Mouse (Mus musculus) hindbrain, embryonic 16.5 days (tissue): Measurements from ENCODE around the gene Pnpla2. TPM values are rescaled to one million over a fixed set of nuclear protein-coding genes. Genes with fewer than 3 reads are reported as not detected.

Experiments used
- ATAC-seq: fragments of 200-750 bp; cut with Nextera tagmentation; 2 replicates; pipeline ENCODE4 v1.8.0; 2017; ENCODE audit warnings: moderate TSS enrichment, moderate library complexity
- H3K27ac ChIP-seq: fragments of 300-500 bp; sonication (generic); 2 replicates; pipeline ENCODE4 v1.5.1; 2014; ENCODE audit warnings: low read depth, mild to moderate bottlenecking, control low read depth, low read length, moderate library complexity
- H3K27me3 ChIP-seq: fragments of 300-500 bp; sonication (generic); replicated peaks from 2 replicates; pipeline ENCODE4 v1.6.1; 2014; ENCODE audit warnings: low read length; ENCODE audit not compliant: control insufficient read depth, insufficient read depth
- H3K36me3 ChIP-seq: fragments of 300-500 bp; sonication (generic); 2 replicates; pipeline ENCODE4 v1.6.1; 2014; ENCODE audit warnings: mild to moderate bottlenecking, low read length, moderate library complexity, mixed read lengths; ENCODE audit not compliant: control insufficient read depth, insufficient read depth
- H3K4me1 ChIP-seq: fragments of 300-500 bp; sonication (generic); 2 replicates; pipeline ENCODE4 v1.6.1; 2014; ENCODE audit warnings: low read depth, low read length; ENCODE audit not compliant: control insufficient read depth, insufficient read depth
- H3K4me2 ChIP-seq: fragments of 300-500 bp; sonication (generic); 2 replicates; pipeline ENCODE4 v1.6.1; 2014; ENCODE audit warnings: mild to moderate bottlenecking, low read length, control low read depth, moderate library complexity
- H3K4me3 ChIP-seq: fragments of 300-500 bp; sonication (generic); 2 replicates; pipeline ENCODE4 v1.5.1; 2014; ENCODE audit warnings: mild to moderate bottlenecking, low read length, control low read depth, moderate library complexity
- H3K9ac ChIP-seq: fragments of 300-500 bp; sonication (generic); 2 replicates; pipeline ENCODE4 v1.6.1; 2014; ENCODE audit warnings: low read depth, mild to moderate bottlenecking, control low read depth, low read length, moderate library complexity
- H3K9me3 ChIP-seq: fragments of 300-500 bp; sonication (generic); 2 replicates; pipeline ENCODE4 v1.6.1; 2014; ENCODE audit warnings: mild to moderate bottlenecking, low read length, moderate library complexity; ENCODE audit not compliant: control insufficient read depth
- WGBS: fragments of 180-500 bp; shearing (Covaris S2); extraction: QIAGEN DNeasy Blood & Tissue Kit; methylation state at CpG from one replicate; pipeline ENCODE4 v1.1.7; 2014; 5-methylcytosine and 5-hydroxymethylcytosine counted together
- polyA plus RNA-seq: library from polyadenylated mRNA; unstranded; fragments of >200 nt; fragmentation: Nextera tagmentation; extraction: Ambion mirVana; gene quantifications from 2 replicates; pipeline ENCODE4 v1.2.1, GENCODE M21; 2015

Gene Pnpla2
- polyA plus RNA-seq, 1 experiment from 2014 or later = 20.9 TPM

DNA sequence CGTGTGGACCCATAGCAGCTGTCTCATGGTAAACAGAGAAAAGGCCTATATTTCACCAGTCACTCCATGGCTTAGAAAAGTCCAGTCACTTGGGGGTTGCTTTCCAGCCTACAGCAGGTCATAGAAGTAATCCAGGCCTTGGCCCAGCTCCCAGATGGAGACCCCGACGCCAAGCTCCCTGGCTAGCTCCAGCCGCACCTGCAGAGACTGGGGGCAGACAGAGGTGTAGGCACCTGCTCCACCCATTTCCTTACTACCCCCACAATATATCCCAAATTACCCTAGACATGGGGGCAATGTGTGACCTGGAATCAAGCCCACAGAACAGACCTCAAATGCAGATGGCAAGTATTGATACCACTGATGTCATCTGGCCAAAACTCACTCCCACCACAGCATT lies 40.9 kb downstream of the Pnpla2 start:
- no peak for ATAC-seq
- H3K36me3 ChIP-seq = peaks cover 5% of the 10 kb centered on the region; the same call in 1 of the 2 replicates
- WGBS = 85% methylated on average over 4 of the region's 4 CpGs

DNA sequence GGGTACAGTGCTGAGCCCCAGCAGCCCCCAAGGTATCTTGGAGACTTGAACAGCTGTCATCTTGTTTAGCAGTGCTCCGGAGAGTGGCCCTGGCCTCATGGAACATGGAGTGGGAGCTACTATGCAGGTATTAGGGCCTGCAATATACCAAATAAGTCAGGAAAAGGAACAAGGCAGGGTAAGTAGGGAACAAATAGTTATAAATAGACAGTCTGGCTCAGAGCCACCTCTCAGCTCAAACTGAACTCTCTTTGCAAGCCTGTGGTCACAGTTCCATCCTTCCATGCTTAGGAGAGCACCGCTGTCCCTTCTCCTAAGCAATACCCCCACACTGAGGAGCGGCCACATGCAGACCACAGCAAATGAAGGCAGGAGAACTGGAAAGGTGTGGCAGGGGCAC lies 42.6 kb downstream of the Pnpla2 start:
- WGBS = 94% methylated on average over 3 of the region's 3 CpGs
- H3K27ac ChIP-seq = no peak overlapping the region
- H3K4me2 ChIP-seq = no peak overlapping the region
- H3K9ac ChIP-seq = no peak overlapping the region
- ATAC-seq = no peak
- H3K27me3 ChIP-seq = no peaks in the 10 kb centered on the region
- H3K9me3 ChIP-seq = no peaks in the 10 kb centered on the region
- H3K4me1 ChIP-seq = no peaks in the 10 kb centered on the region
- H3K4me3 ChIP-seq = no peak overlapping the region
- H3K36me3 ChIP-seq = peaks cover 6% of the 10 kb centered on the region; the same call in 1 of the 2 replicates

More for the DNA sequence above, 40.9 kb downstream of the Pnpla2 start:
- Histone ChIP-seq H3K4me2 (no peak overlapping the region), H3K9ac (no peak overlapping the region), H3K27ac (no peak overlapping the region), H3K9me3 (no peaks in the 10 kb centered on the region), H3K4me1 (no peaks in the 10 kb centered on the region), H3K4me3 (no peak overlapping the region), H3K27me3 (no peaks in the 10 kb centered on the region)

DNA sequence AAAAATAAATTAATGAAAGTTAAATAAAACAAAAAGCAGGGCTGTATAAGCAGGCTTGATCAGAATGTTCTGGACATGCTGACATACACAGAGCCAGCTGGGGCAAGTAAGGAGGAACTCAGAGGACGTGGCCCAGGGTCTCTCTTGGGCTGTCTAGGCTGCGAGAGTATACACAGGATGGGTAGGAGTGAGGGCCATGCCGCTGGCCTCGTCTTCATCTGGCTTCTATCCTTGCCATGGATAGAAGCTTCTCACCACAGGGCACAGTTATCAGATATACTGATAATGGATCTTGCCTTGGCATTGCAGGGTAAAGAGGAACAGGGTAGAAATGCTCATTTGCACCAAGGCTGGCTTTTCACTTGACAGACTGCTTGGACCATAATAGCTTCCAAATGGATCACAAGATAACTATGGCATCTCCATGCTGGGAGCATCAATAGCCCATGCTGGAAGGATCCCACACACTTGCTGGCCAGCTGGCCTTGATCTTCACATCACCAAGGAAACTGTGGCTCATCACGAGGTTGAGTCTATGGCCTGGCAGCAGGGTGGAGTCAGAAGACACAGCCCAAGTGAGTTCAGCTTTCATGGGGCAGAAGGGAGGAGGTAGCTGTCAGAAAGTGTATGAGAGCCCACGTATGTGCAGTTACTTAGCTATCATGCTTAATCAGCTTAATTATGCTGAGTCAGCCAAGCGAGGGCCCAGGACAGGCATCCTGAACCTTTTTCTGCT lies 47.0 kb downstream of the Pnpla2 start:
- Histone ChIP-seq H3K9me3 (no peaks in the 10 kb centered on the region), H3K27me3 (no peaks in the 10 kb centered on the region), H3K4me3 (no peak overlapping the region), H3K27ac (no peak overlapping the region), H3K4me2 (no peak overlapping the region), H3K4me1 (no peaks in the 10 kb centered on the region), H3K9ac (no peak overlapping the region), H3K36me3 (0 out of 2 replicates have a peak, but pooled peaks cover 3% of the 10 kb centered on the region)
- 87% methylated on average over 7 of the region's 7 CpGs for whole genome bisulfite sequencing
- ATAC-seq = no peak

DNA sequence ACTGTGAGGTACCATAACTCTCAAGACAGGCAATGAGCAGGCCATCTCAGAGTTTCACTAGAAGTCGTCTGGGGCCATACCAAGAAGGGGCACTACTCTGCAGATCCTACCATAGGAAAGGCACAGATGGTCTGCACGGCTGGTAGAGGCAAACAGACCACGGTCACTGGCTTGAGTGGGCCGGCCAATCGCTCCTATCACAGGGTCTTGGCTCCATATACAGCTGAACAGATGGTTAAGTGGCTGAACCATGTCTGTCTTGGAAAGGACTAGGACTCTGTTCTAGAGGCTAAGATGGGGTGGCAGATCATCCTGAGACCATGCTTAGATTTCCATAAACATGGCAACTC lies 47.5 kb downstream of the Pnpla2 start:
- no peak overlapping the region for H3K4me2 ChIP-seq
- H3K9me3 ChIP-seq = no peaks in the 10 kb centered on the region
- no peak overlapping the region for H3K4me3 ChIP-seq
- no peaks in the 10 kb centered on the region for H3K27me3 ChIP-seq
- no peak overlapping the region for H3K9ac ChIP-seq
- ATAC-seq = no peak
- WGBS = 89% methylated on average over 5 of the region's 5 CpGs
- no peaks in the 10 kb centered on the region for H3K4me1 ChIP-seq
- 0 out of 2 replicates have a peak, but pooled peaks cover 3% of the 10 kb centered on the region for H3K36me3 ChIP-seq
- no peak overlapping the region for H3K27ac ChIP-seq

DNA sequence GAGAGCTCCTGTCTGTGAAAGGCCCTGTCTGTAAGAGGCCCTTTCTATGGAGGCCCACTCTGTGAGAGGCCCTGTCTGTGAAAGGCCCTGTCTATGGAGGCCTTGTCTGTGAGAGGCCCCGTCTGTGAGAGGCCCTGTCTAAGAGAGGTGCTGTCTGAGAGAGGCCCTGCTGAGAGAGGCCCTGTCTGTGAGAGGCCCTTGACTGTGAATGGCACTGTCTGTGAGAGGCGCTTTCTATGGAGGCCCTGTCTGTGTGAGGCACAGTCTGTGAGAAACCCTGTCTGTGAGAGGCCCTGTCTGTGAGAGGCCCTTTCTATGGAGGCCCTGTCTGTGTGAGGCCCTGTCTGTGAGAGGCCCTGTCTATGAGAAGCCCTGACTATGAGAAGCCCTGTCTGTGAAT lies 51.3 kb downstream of the Pnpla2 start:
- H3K27me3 ChIP-seq = no peaks in the 10 kb centered on the region
- 0 out of 2 replicates have a peak, but pooled peaks cover 5% of the 10 kb centered on the region for H3K36me3 ChIP-seq
- WGBS = 66% methylated on average over 2 of the region's 2 CpGs
- H3K9me3 ChIP-seq = no peaks in the 10 kb centered on the region
- H3K27ac ChIP-seq = no peak overlapping the region
- no peak overlapping the region for H3K9ac ChIP-seq
- ATAC-seq = no peak
- H3K4me3 ChIP-seq = no peak overlapping the region
- H3K4me1 ChIP-seq = no peaks in the 10 kb centered on the region
- H3K4me2 ChIP-seq = no peak overlapping the region

DNA sequence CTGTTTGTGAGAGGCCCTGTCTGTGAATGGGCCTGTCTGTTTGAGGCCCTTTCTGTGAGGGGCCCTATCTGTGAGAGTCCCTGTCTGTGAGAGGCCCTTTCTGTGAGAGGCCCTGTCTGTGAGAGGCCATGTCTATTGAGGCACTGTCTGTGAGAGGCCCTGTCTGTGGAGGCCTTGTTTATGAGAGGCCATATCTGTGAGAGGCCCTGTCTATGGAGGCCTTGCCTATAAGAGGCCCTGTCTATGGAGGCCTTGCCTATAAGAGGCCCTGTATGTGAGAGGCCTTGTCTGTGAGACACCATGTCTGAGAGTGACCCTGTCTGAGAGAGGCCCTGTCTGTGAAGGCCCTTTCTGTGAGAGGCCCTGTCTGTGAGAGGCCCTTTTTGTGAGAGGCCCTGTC lies 53.2 kb downstream of the Pnpla2 start:
- Histone ChIP-seq H3K9ac (no peak overlapping the region), H3K4me2 (no peak overlapping the region), H3K4me3 (no peak overlapping the region), H3K36me3 (0 out of 2 replicates have a peak, but pooled peaks cover 2% of the 10 kb centered on the region), H3K4me1 (no peaks in the 10 kb centered on the region), H3K27ac (no peak overlapping the region), H3K27me3 (no peaks in the 10 kb centered on the region), H3K9me3 (no peaks in the 10 kb centered on the region)
- no peak for ATAC-seq

DNA sequence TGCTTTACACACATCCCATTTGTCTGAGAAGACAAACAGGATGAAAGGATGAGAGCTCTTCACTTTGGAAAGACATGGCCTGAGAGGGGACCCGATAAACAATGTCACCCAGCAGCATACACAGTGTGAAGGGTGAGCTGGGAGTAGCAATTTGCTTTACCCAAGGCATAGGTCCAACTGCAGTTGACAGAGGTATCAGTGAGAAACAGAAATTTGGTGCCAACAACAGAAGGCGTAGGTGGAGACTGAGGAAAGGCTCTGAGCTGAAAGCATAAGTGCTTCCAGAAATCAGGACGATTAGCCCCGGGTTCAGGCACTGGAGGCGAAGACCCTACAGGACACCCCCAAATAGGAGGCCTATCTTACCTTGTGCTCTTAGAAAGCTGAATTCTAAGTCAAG lies 55.2 kb downstream of the Pnpla2 start:
- Histone ChIP-seq H3K9me3 (no peaks in the 10 kb centered on the region), H3K4me3 (no peak overlapping the region), H3K4me1 (no peaks in the 10 kb centered on the region), H3K36me3 (0 out of 2 replicates have a peak, but pooled peaks cover 4% of the 10 kb centered on the region), H3K27me3 (no peaks in the 10 kb centered on the region), H3K27ac (no peak overlapping the region), H3K9ac (no peak overlapping the region), H3K4me2 (no peak overlapping the region)
- WGBS = 90% methylated on average over 5 of the region's 5 CpGs
- no peak for ATAC-seq

Other genes starting within 250 kb of the Pnpla2 start
- 0.35 and 0.89 TPM in 2 replicates for gene Lmntd2, start 241.1 kb upstream of the Pnpla2 start, polyA plus RNA-seq
- 22.8 and 25.9 TPM in 2 replicates for gene Rassf7, start 239.3 kb upstream of the Pnpla2 start, polyA plus RNA-seq
- 57.1 and 67.4 TPM in 2 replicates for gene Phrf1, start 226.4 kb upstream of the Pnpla2 start, polyA plus RNA-seq
- gene Irf7, start 188.7 kb upstream of the Pnpla2 start, polyA plus RNA-seq = 1.8 and 2.0 TPM in 2 replicates
- 0.29 TPM in 1 of 2 replicates, not detected in the other for gene Cdhr5, start 178.4 kb upstream of the Pnpla2 start, polyA plus RNA-seq
- 3.5 and 6.1 TPM in 2 replicates for gene Sct, start 176.1 kb upstream of the Pnpla2 start, polyA plus RNA-seq
- gene Drd4, start 163.2 kb upstream of the Pnpla2 start, polyA plus RNA-seq = 0.64 and 1.00 TPM in 2 replicates
- gene Deaf1, start 127.5 kb upstream of the Pnpla2 start, polyA plus RNA-seq = 202 and 206 TPM in 2 replicates
- gene Tmem80, start 127.5 kb upstream of the Pnpla2 start, polyA plus RNA-seq = 48.2 and 52.2 TPM in 2 replicates
- gene Eps8l2, start 116.3 kb upstream of the Pnpla2 start, polyA plus RNA-seq = 2.5 and 3.1 TPM in 2 replicates
- 276 and 284 TPM in 2 replicates for gene Taldo1, start 63.0 kb upstream of the Pnpla2 start, polyA plus RNA-seq
- 51.8 and 55.2 TPM in 2 replicates for gene Gatd1, start 41.1 kb upstream of the Pnpla2 start, polyA plus RNA-seq
- gene Cend1, start 25.7 kb upstream of the Pnpla2 start, polyA plus RNA-seq = 226 and 245 TPM in 2 replicates
- gene Slc25a22, start 17.3 kb upstream of the Pnpla2 start, polyA plus RNA-seq = 96.3 and 104 TPM in 2 replicates
- gene Pidd1, start 11.2 kb upstream of the Pnpla2 start, polyA plus RNA-seq = 2.8 and 4.5 TPM in 2 replicates
- 602 and 645 TPM in 2 replicates for gene Rplp2, start 7.8 kb upstream of the Pnpla2 start, polyA plus RNA-seq
- gene Cracr2b, start 5.9 kb downstream of the Pnpla2 start, polyA plus RNA-seq = 7.9 and 10.8 TPM in 2 replicates
- 23.0 and 24.7 TPM in 2 replicates for gene Cd151, start 12.2 kb downstream of the Pnpla2 start, polyA plus RNA-seq
- 72.4 and 75.8 TPM in 2 replicates for gene Polr2l, start 19.9 kb downstream of the Pnpla2 start, polyA plus RNA-seq
- gene Tspan4, start 20.0 kb downstream of the Pnpla2 start, polyA plus RNA-seq = 68.3 and 71.0 TPM in 2 replicates
- 54.4 and 56.7 TPM in 2 replicates for gene Chid1, start 84.7 kb downstream of the Pnpla2 start, polyA plus RNA-seq
- 118 and 136 TPM in 2 replicates for gene Ap2a2, start 107.0 kb downstream of the Pnpla2 start, polyA plus RNA-seq
- gene Muc6, start 200.1 kb downstream of the Pnpla2 start, polyA plus RNA-seq = 0.19 and 0.29 TPM in 2 replicates
- 0.40 and 0.58 TPM in 2 replicates for gene Muc2, start 235.1 kb downstream of the Pnpla2 start, polyA plus RNA-seq